Mouse (Mus musculus) thymus, adult 2 months (tissue): Measurements from ENCODE around the gene Il1r1.

Source experiments
- CTCF ChIP-seq: fragments of 200-500 bp; IDR thresholded peaks from 2 replicates; pipeline ENCODE4 v1.5.1; 2012; ENCODE audit warnings: mild to moderate bottlenecking, control low read depth, low read length, moderate library complexity, borderline replicate concordance; ENCODE audit not compliant: control insufficient read depth, poor library complexity, insufficient read depth; ENCODE audit errors: extremely low read depth
- POLR2A ChIP-seq: fragments of 200-500 bp; IDR thresholded peaks from 2 replicates; pipeline ENCODE4 v1.6.1; 2012; ENCODE audit warnings: mild to moderate bottlenecking, low read length, control low read depth, moderate library complexity; ENCODE audit not compliant: control insufficient read depth, poor library complexity, insufficient read depth; ENCODE audit errors: extremely low read depth

GRCm38 (mm10) chr1:40358351-40358750 lies 133.5 kb downstream of the Il1r1 start:
- no peak for TF ChIP-seq POLR2A
- TF ChIP-seq CTCF, result no peak
